Mouse (Mus musculus) heart, adult 8-10 months (tissue): ENCODE measurements around the gene Ccdc96. TPM values are rescaled to one million over a fixed set of nuclear protein-coding genes. Genes with fewer than 3 reads are reported as not detected.

ENCODE experiments used
- DNase-seq: peaks from one replicate; pipeline ENCODE4 v3.0.0; 2022; ENCODE audit warnings: low spot score
- total RNA-seq, 4 experiments: library from RNA; stranded (reverse); gene quantifications; 2 replicates each; pipeline ENCODE4 v1.2.4; 2022

Gene Ccdc96
- total RNA-seq, 4 experiments from 2014 or later: 0.25 to 0.49 (median 0.31) TPM

DNA sequence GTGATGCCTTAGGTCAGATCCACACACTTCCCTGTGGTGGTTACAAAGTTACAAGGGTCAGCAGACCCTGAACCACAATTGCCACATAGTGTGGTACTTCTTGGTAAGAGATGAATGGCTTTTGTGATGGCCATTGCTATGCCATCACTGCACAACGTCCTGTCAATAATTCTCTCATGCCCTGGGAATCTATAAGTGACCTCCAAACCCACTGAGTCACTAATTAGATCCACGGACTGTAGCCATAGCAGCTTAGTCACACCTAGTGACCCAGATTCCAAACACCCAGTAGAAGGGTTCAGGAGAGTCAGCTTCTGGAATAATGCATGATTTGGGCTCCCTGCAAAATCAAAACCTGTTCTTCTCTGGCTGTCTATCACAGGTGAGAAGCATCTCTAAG lies 40.8 kb downstream of the Ccdc96 start:
- DNase-seq: no peak

DNA sequence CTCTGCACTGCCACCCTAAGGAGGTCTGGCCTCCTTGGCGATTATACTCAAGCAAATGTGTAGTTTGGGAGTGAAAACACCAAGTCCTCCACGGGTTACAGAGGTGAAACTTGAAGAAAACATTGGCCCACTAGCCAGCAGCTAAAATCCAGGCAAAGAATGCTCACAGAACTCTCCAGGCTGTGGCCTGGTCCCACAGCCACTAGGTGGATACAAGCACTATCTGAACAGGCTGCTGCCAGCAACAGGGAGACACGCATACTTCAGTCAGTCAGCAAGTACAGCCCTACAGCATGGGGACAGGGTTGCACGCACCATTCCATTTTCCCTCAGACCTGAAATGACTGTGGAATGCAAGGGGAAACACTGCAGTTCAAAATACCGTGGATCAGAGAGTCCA lies 41.9 kb downstream of the Ccdc96 start:
- no peak for DNase-seq

DNA sequence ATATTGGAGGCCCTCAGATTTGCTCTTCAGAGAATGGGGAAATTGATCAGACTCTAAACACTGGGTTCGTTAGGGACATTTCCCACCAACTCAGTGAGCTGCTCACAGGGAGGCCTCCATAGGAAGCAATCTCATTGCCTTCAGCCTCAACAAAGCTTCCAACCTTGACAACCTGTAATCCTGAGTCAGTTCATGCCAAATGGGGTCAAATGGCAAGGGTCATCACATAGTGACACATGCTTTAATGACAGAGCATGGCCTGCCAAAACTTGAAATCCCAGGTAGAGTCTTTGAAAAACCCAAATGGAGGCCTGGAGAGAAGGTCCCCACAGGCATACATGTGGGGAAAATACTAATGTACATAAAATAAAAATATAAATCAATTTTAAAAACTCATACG lies 42.5 kb downstream of the Ccdc96 start:
- DNase-seq: no peak

DNA sequence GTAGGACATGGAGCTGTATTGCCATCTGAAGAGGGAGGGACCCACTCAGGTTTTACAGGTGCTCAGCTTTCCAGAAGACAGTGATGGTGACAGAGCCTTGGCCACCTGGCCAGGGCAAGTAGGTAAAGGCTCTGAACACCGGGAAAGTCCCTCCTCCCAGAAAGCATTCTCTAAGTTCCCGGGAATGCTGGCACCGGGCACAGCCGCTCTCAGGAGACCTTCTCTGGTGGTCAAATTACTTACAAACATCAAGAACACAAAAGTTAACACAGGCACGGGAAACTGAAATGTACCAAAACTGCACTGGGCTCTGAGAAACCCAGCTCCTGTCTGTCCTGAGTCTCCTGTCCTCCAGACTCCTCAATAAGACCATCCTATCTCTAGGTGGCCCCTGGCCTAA lies 45.3 kb downstream of the Ccdc96 start:
- no peak for DNase-seq

DNA sequence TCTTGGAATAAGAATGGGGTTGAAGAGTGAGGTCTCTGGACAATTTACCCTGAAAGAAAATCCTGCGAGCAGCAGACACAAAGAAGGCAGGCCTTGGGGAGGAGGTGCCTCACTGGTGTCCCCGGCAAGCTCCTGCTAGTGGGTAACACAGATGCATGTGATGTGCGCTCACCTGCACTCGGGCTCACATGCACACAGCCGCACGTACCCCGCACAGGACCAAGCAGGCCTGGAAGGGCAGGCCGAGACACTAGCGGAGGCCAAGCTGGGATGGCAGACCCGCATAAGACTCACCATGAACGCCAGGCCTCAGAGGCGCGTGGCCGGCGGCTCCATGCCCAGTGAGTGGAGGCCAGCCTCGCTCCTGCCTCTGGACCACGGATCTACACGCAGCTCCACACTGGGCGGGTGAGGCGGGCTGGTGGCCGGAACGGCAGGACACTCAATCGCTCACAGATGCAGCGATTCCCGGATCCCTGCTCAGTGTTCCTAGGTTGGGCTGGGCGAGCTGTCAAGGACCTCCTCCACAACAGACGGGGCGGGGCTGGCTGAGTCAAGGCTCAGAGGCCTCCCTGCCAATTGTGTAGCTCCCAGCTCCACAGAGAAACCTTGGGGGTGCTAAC lies 45.9 kb downstream of the Ccdc96 start:
- peak; percentile 97 for DNase-seq

DNA sequence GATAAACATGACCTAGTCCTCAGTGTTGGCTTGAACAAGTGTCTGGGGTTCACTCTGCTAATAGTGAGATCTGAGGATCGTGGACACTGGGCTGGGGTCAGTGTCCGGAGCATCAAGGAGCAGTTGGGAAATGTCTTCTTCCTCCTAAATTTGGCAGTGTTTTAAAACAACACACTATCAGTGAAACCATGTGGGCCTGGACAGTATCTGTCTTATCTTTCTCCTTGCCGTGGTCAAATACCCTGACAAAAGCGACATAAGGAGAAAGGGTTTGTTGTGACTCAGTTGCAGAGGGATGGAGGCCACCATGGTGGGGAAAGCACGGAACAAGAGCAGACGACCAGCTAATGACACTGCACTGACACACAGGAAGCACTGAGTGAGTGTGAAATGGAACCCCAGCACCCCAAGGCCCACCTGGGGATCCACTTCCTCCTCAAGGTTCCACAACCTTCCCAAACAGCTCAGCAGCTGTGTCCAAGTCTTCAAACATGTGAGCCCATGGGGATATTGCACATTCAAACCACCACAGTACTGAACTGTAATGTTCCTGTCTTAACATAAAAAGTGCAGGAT lies 50.2 kb downstream of the Ccdc96 start:
- no peak for DNase-seq

DNA sequence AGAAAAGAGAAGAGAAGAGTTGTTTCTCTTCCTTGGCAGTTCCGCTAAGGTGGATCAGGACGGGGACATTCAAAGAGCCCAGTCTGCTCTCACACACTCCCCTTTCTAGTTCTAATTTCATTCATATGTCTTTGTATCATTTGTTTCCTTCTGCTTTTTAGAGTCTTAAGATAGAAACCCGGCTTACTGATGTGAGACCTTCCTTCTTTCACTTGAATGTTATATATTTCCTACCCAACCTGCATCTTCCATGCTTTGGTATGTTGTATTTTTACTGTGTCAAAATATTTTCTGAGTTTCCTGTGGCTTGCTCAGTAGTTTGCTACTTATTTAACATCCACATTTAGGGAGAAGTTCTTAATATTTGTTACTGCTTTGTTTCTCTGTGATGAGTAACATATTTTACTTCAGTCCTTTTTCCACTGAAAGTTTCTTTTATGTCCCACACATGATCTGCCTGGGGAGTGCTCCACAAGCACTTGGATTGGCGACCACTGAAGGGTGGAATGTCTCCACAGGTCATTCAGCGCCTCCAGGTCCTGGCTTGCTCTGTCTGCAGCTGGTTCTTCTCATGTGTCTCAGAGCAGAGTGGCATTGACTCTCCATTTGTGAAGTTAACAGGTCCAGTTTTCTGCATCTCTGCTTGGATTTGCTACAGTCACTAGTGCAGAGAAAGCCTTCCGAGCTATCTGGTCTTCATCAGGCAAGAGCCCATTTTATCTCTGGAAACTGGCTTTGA lies 51.2 kb downstream of the Ccdc96 start:
- DNase-seq: no peak

DNA sequence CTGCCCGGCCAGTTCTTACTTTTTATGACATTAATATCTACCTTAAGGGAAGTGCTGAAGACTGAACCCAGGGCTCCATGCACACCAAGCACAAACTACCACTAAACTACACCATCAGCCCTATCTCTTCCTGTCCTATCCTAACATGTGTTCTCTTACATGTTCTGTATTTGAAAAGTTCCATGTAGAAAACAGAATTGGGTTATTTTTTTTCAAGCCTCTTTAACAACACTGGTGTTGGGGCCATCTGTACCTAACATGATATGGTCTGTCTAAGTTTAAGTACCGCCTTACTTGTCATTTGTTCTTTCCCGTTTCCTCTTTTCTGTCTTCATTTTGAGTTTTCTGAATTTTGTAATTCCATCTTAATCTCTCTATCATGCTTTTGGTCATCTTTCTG lies 52.0 kb downstream of the Ccdc96 start:
- no peak for DNase-seq

Other genes starting within 250 kb of the Ccdc96 start
- 1 to 10 TPM; 5.0 to 9.4 (median 7.6) TPM for gene Sorcs2, start 86.4 kb upstream of the Ccdc96 start, total RNA-seq
- gene Grpel1, start 19.6 kb upstream of the Ccdc96 start, total RNA-seq: 10 to 100 TPM; 61.7 to 66.2 (median 64.4) TPM
- gene Tada2b, start 303 bp upstream of the Ccdc96 start, total RNA-seq: 10 to 100 TPM; 13.8 to 17.5 (median 15.3) TPM
- 10 to 100 TPM; 12.8 to 16.3 (median 13.8) TPM for gene Tbc1d14, start 108.7 kb downstream of the Ccdc96 start, total RNA-seq
- 10 to 100 TPM; 89.7 to 97.8 (median 92.7) TPM for gene D5Ertd579e, start 211.4 kb downstream of the Ccdc96 start, total RNA-seq